Mouse (Mus musculus) right cerebral cortex, adult 18-20 months (tissue): ENCODE measurements around the gene Itga6.
"Not testable (repeated sequence)": the region's sequence is repeated elsewhere in the genome, so short reads cannot be mapped to it uniquely, and the experiment has no call there.

Experiments used
- DNase-seq: peaks from one replicate; pipeline ENCODE4 v3.0.0; 2022; ENCODE audit warnings: mixed read lengths

Itga6 gene

DNA sequence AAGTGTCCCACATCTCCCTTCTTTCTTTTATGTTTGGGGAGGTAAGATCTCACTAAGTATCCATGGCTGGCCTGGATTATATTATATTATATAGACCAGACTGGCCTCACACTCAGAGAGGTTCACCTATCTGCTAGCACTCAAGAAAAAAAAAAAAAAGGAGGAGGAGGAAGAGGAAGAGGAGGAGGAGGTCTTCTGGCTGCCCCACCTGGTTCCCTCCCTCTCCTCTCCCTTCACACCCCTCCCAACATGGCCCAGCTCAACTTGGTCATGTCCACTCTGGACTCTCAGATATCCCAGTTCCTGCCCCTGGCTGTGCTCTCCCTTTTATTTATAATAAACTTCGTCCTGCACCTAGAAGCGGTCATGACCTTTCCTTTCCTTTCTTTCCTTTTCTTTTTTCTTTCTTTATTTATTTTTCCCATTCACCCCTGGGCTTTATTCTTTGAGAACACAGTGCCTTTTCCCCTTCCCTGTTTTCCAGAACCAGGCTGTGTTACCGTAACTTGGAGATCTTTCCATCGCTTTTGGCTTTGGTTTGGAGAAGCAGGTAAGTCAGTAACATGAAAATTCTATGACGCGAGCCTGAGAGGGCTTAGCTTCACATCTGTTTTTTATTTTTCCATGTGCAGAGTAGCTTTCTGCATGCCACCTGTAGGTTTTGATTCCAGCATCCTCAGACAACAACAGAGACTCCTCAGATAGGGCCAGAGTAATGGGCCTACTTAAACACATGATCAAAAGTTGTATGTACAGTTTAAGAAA is at the start of gene Itga6:
Gene Itga6, plus strand, starts transcription at position 7 of the 765 bp plus-strand sequence.
- no peak for DNase-seq

DNA sequence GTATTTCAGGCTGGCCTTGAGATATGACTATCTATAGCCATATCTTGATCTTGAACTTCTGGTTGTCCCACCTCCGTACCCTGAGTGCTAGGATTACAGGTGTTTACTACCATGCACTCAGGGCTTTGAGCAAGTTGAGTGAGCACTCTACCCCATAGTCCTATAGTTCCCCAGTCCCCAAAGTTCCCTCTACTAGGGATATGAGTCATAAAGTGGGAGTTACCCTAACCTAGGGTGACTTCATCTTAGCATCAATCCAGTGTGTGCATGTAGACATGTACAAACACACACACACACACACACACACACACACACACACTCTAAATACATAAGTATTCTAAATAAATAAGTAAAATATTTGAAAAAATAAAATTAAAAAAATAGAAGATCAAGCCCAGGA is 48.6 kb upstream of the Itga6 start:
- no peak for DNase-seq

DNA sequence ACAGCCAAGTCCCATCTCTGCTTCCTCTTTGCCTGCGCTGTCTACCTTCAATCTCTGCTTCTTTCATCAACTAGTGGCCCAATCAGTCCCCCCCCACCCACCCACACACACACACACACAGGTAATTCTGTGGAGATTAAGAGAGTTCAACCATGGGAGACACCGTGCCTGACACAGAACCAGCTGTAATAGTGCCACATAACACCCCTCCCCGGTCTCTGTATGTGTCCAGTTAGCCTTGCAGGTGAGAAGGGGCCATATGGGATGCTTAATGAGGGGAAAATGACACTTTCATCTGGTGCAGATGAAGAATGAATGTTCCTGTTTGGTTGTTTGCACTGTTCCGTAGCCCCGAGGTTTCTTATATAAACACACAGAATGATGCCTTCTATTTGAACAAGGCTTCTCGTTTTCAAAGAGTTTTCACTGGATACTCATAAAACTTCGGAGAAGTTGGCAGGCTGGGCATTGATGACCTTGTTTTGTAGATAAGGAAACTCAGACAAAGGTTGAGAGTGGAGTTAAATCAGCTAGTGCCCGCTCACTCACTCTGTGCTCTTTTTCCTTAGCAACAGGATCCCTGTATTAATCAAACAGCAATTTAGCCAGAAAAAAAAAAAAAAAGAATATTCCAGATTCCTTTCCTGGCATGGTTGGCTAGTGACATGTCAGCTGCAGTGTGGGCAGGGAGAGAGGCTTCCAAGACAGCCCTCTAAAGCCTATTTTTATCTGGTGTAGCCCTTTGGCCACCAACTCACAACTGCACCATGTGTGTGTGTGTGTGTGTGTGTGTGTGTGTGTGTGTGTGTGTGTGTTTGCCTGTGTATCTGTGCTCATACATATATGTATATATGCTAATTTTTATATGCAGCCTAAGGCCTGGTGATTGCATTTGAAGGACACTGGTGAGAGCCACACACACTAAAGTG is 47.7 kb upstream of the Itga6 start:
- DNase-seq, result no peak

DNA sequence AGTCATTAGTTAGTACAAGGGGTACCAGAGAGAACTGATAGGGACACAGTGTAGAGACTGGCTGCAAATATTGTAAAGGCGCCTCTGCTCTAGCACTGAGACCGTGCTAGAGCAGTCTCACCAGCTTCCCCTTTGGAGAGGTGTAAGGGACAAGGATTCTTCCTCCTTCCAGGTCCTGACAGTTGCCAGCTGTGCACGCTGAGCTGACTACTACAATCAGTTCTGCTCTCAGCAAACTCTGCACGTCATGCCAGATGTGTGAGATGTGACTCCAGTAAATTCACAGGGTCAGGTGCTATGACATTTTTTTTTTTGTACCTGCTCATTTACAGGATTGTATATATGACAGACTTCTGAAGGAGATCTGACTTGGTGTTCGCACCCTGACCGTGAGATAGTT is 47.0 kb upstream of the Itga6 start:
- DNase-seq, result no peak

DNA sequence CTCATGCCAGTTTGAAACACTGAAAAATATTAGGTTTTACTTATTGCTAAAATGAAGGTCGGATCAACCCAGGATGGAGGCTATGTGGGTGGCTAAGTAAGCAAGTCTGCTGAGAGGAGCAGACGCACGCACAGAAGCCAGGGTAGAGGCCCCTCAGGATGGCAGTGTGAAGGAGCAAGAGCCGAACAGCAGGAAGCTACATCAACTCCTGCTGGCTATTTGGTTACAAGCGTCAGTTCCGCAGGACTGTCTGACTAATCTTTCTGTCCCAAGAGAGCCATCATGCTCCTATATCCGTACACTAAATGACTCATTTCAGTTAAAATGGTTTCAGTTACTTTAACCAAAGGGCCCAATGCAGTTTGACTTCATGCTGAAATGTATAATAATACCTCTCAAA is 46.5 kb upstream of the Itga6 start:
- no peak for DNase-seq

DNA sequence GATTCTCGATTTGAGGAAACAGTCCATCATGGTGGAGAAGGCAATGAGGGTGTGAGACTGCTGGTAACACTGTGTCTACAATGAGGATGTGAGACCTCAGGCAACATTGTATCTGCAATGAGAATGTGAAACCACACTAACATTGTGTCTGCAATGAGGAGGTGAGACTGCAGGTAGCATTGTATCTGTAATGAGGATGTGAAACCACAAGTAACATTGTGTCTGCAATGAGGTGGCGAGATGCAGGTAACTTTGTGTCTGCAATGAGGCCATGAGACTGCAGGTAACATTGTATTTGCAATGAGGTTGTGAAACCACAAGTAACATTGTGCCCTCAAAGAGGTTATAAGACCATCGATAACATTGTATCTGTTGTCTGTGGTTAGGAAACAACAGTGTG is 44.1 kb upstream of the Itga6 start:
- no peak for DNase-seq

DNA sequence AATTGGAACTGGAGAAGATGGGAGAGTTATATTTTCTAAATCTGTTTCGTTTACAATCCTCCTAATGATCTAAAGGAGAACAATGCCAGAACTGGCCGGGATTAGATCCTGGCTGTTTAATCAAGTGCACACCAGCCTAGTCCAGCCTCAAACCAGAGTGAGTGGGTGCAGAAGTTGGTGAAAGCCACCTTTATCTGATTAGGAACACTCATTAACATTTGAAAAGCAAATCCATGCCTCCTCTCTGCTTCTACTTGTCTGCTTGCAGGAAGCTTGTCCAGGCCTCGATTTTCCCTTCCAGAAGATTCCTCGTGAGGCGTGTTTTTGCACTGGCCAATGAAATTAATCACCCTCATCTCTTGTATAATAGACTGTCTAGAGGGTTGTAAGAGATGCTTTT is 41.1 kb upstream of the Itga6 start:
- DNase-seq, result no peak

DNA sequence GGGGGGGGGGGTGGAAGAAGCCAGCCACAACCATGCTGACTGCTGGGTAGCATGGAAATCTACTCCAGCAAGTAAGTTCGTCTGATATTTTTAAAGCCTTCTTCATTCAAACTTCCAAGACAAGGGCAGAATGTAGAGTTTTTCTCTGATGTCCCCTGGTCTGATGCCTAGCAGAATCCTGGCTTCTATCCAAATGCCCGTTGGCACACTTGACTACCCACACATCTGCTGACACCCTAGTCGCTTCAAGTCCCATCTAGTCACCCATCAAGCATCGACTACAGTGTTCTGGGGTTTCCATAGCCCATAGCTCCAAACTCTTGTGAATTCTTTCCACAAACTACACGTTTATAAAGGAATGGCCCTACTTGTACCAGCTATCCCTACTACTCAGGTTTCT is 36.5 kb upstream of the Itga6 start:
- DNase-seq, result no peak

DNA sequence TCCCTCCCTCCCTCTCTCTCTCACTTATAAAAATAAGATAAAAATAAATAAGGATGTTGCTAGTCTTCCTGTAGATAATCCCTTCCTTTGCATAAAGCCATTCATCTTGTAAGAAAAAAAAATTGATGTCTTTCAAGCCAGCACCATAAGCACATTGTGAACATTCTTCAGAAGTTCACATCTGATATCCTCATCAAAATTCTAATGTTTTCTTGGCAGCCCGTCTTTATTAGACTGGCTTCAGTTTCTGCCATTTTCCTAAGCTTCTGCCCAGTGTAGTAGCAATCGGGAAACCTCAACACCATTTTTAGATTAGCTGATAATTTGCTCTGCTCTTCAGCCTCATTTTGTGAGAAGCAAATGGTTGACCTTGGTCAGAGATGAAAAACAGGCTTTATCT is 33.8 kb upstream of the Itga6 start:
- no peak for DNase-seq

DNA sequence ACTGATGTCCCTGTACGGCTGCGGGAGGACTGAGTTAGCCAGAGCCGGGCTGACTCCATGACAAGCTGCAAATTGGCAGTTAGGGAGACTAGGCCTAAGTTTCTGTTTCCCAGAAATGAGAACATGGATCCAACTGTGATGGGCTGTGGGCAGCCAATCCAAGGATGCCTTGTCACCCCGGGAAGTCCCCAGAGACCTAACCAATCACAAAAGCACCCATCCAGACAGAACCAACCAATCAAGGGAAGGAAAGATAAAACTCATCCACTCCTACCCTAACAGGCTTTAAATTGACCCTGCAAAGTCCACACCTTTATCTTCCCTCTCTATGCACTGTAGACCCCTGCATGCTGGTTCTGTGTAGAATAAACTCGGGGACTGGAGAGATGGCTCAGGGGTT is 31.0 kb upstream of the Itga6 start:
- no peak for DNase-seq

DNA sequence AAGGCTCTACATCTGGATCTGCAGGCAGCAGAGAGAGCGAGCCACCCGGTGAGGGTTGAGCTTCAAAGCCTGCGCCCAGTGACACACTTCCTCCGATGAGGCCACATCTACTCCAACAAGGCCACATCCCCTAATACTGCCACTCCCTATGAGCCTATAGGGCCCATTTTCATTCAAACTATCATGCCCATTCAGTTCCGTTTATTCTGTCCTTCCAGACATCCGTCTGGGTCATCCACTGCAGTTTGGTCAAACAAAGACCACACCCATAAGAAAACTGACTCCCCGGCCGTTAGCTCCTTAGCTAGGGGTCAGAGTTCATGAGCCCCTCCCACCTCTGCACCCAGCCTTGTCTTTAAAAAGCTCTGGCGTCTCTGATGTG is 26.4 kb upstream of the Itga6 start:
- no peak for DNase-seq

DNA sequence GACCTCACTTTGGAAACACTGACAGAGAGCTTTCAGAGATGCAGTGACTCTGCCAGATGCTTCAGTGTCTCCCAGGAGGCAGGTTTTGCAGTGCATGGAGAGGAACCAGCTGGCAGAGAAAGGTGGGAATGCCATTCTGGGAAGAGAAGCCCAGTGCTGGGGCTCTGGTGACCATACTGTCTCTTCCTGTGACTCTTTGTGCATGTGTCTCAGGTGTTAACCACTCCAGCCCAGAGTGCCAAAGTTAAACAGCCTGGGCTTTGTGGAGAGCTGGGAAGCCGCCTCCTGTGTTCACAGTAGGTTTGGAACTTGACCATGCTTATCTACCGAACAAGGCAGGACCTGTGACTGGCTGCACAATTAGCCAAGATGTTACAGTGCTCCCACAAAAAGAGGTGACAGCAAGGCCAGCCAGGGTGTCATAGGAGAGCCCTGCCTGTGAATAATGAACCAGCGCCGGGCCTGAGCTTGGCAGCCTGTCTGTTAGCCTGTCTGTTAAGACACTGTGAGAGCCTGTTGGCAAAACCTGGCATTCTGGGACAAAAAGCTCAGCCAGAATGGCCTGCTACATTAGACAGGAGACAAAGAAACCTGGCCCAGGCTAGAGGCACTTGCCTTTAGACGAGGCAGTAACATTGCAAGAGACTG is 25.9 kb upstream of the Itga6 start:
- no peak for DNase-seq

DNA sequence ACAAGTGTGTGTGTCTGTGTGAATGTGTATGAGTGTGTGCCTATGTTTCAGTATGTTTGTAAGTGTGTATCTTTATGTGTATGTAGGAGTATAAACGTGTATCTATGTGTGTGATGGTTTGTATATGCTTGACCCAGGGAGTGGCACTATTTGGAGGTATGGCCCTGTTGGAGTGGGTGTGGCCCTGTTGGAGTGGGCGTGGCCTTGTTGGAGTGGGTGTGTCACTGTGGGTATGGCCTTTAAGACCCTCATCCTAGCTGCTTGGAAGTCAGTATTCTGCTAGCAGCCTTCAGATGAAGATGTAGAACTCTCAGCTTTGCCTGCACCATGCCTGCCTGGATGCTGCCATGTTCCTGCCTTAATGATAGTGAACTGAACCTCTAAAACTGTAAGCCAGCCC is 24.9 kb upstream of the Itga6 start:
- DNase-seq, result not testable (repeated sequence)

DNA sequence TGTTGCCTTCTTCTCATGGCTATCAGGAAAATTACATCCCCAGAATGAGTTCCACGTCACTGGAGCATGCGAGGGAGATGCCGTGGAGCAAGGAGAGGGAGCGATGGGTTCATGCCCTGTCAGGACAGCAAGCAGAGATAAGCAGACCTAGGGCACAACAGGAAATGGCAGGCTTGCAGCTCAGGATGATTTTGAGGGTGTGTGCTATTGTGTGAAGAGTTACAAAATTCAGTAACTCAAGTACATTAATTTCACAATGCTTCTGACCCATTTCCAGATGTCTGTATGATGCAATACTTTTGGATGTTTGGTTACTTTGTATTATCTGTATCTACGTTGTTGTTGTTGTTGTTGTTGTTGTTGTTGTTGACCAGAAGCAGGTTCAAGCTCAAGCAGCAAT is 22.5 kb upstream of the Itga6 start:
- DNase-seq, result no peak

DNA sequence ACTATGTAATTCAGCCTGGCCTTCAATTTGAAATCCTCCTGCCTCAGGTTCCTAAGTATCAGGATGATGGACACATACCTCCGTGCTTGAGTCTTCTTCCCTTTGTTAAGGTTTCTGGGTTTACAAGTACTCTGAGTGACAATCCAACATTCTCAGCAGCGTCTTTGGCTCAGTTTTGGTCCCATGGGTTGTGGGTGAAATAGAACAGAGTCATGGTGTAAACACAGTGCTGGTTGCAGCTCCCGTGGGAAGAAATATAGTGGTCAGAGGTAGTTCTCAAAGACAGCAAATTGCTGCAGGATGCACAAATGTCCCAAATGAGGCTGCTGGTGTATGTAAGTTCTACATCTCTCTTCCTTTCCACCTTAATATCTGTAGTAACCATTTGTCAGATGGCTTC is 21.8 kb upstream of the Itga6 start:
- no peak for DNase-seq

DNA sequence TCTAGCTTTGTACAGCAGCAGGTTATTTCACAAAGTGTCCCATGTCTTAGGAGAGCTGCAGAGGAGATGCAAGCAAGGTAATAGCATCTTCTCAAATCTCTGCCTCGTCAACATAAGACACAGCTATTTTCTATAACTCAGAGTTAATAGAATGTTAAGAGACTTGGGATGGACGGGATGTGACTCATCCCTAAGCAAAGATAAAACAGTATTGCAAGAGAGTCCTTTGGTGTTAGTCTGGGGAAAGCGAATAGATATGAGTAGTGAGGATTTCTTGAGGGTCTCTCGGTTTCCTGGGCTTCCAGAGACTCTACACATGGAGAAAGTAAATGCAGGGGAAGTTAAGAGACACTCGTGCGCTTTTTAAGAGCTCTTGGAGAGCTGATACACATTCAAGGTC is 21.4 kb upstream of the Itga6 start:
- DNase-seq, result no peak

DNA sequence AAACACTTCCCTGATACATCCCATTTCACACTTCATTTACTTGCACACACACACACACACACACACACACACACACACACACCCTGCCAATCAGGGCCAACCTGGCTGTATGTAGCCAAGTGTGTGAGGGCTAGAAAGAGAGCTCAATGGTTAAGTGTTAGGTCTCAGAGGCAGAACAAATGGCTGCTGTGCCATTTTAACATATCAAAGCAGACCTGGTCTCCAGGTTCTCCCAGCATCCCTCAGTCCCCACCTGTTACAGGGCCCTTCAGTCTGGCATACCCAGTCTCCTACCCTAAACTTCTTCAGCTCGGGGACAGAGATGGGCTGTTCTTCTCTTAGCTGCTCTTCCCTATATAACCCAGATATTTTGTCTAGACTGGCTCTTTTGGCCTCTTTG is 20.0 kb upstream of the Itga6 start:
- no peak for DNase-seq

DNA sequence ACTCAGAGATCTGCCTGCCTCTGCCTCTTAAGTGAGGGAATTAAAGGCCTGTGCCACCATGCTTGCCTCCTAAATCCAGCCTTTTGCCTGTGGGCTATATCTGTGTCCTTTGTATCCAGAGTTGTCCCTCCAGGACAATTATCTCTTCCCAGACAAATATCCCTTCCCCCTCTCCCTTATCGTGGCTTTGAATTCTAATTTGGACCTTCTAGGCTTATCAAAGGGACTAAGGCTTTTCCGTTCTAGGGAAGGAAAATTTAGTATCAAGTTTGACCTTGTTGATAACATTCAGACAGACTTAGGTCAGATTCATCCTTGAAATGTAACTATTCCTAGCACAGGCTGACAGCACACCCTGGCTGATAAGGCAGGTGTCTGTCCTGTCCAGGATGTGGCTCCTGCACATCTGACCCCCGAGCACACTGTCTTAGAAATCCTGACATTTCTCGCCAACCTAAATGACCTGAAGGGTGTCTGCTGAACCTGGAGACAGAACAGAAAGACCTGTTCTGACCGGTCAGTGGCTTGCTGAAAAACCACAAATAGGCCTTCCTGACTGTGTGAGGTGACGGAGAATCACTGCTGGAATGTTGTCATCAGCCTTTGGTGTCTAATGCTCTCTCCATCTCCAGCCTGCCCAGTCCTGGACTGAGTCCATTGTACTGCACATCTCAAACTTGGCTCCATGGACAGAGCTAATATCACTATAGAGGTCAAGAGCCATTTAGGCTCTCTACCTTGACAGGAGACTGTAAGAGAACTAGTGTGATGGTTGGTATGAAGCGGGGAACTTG is 18.3 kb upstream of the Itga6 start:
- DNase-seq, result no peak

DNA sequence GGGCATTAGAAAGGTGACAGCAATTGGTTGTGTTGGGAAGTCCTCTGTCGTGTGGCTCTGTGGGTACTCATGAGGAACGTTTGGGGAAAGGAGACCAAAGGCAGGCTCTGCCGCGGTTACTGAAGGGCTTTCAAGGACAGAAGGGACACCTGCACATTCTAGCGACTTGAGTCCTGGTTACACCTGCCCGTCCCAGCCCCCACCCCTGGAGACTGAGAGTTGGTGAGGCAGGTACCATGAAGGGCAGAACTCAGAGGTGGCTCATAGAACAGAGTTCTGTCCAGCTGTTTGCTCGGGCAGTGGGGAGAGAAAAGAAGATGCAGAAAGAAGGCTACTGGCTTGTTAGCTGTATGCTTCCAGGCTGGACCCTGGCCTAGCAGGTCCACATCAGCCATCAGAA is 17.1 kb upstream of the Itga6 start:
- no peak for DNase-seq

DNA sequence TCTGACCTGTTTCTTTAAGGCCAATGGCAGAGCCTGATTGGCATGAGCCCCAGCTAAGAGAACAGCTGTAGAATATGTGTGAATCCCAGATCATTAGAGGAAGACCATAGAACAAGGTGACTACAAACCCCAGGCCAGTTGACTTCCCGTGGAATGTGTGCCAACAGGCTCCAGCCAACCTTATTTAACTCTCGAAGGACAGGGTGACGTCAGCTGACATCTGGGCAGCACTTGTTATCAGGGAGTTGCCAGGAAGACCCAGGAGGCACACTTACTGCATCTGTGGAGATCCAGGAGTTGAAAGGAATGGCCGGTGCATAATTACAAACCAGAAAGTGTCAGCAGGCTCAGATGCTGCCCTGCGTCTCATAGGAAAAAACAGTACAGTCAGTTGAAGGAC is 16.6 kb upstream of the Itga6 start:
- DNase-seq, result no peak

DNA sequence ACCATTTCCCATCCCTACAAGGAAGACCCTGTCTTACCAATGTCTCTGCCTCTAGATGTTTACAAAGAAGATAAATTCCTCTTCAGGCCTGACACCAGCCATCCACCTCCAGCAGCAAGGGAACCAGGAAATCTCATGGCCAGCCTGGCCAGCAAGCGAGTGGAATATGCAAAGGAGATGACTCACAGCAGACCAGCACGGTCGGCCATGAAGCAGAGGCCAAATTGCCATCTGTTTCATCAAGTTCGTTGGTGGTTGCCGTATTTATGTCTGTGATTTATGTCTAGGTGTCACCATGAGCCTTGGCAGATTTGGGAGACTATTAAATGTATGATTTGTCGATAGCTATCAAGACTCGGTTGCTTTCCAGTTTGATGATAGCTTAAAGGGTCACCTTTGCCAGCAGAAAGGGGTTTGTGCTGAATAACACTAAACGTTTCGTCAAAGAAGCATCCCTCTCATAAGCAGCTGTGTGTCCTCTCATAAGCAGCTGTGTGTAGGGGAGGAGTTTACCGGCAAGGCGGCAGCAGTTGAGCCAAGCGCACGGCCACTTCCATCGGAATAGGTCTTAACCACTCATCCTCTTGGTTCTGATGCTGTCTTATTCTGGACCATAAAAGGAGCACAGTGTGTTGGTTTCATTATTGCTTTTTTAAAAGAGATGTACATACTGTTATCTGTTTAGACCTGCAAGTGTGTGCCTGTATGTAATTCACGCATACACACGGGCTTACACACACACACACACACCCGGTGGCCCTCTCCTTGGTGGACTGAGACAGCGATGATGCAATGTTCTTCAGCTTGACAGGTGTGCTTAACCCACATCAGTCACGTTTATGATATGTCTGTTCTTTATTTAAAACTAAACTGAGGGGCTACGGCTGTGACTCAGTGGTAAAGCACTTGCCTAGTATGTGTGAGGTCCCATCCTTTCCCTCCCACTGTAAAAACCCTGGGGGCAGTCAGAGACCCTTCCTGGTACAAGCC is 14.5 kb upstream of the Itga6 start:
- peak; percentile 17 for DNase-seq
